Comparison of ENCODE assay signal across 8 mouse cellular contexts in genomic region chr4:139576251-139576880, GRCm38 (mm10). TPM values are rescaled to one million over a fixed set of nuclear protein-coding genes. Genes with fewer than 3 reads are reported as not detected.
DNase-seq lines count a peak whose midpoint lies in the region; ATAC-seq and TF ChIP-seq lines count a peak whose summit lies in the region.

No protein-coding gene starts in this region.

- H3K27ac ChIP-seq in forebrain, embryonic 16.5 days (ENCODE audit: low read length): no peak overlapping the region
- H3K27ac ChIP-seq in liver, embryonic 13.5 days: no peak overlapping the region

- ATAC-seq in cerebellum, adult (ENCODE audit: insufficient number of reproducible peaks, low FRiP score, low TSS enrichment): no peak
- no peak for ATAC-seq in forebrain, embryonic 16.5 days
- ATAC-seq in liver, embryonic 13.5 days (ENCODE audit: low read depth): no peak
- ATAC-seq in megakaryocyte-erythroid progenitor cell, adult 5-6 weeks (replicated peaks; ENCODE audit: low FRiP score, low TSS enrichment, poor library complexity, severe bottlenecking): no peak

- H3K79me2 ChIP-seq in C2C12 (ENCODE audit: control insufficient read depth, insufficient read depth): peaks cover 69% of the 10 kb centered on the region

- WGBS in forebrain, embryonic 16.5 days: 57% methylated on average over 14 of the region's 14 CpGs
- WGBS in liver, embryonic 13.5 days (ENCODE audit: insufficient replicate concordance): 58% methylated on average over 14 of the region's 14 CpGs

- H3K9ac ChIP-seq in forebrain, embryonic 16.5 days (replicated peaks; ENCODE audit: low read depth, low read length): no peak overlapping the region; the same call in 1 of the 2 replicates
- peak overlapping the region; percentile 9; the same call in 1 of the 2 replicates for H3K9ac ChIP-seq in liver, embryonic 13.5 days

- peak overlapping the region; percentile 78 for H3K4me3 ChIP-seq in C2C12 (ENCODE audit: insufficient read depth, poor library complexity, severe bottlenecking)
- peak overlapping the region; percentile 64 for H3K4me3 ChIP-seq in forebrain, embryonic 16.5 days (replicated peaks; ENCODE audit: low read length)
- H3K4me3 ChIP-seq in liver, embryonic 13.5 days (replicated peaks): peak overlapping the region; percentile 68

- peak; percentile 40 for DNase-seq in cerebellum, adult 11 months
- DNase-seq in liver, embryonic 13.5 days: no peak
- DNase-seq in right cerebral cortex, postnatal 25 days: no peak
- no peak for DNase-seq in ovary, postnatal 36 days (ENCODE audit: low spot score)

- H3K9me3 ChIP-seq in forebrain, embryonic 16.5 days (ENCODE audit: control insufficient read depth, low read length): no peaks in the 10 kb centered on the region
- H3K9me3 ChIP-seq in liver, embryonic 13.5 days (replicated peaks): no peaks in the 10 kb centered on the region

- peaks cover 23% of the 10 kb centered on the region for H3K4me1 ChIP-seq in forebrain, embryonic 16.5 days (replicated peaks; ENCODE audit: control insufficient read depth, insufficient read depth, low read length)
- H3K4me1 ChIP-seq in liver, embryonic 13.5 days (replicated peaks): peaks cover 74% of the 10 kb centered on the region

- H3K79me3 ChIP-seq in C2C12 (ENCODE audit: low read depth): peaks cover 57% of the 10 kb centered on the region

- H3K27me3 ChIP-seq in C2C12 (ENCODE audit: control insufficient read depth, insufficient read depth, insufficient read length): no peaks in the 10 kb centered on the region
- H3K27me3 ChIP-seq in forebrain, embryonic 16.5 days (replicated peaks; ENCODE audit: control insufficient read depth, insufficient read depth, low read length): no peaks in the 10 kb centered on the region
- H3K27me3 ChIP-seq in liver, embryonic 13.5 days: peaks cover 90% of the 10 kb centered on the region

- peak overlapping the region; percentile 69 for H3ac ChIP-seq in C2C12 (ENCODE audit: control insufficient read depth, insufficient read length, low read depth)

- peaks cover 8% of the 10 kb centered on the region for H3K36me3 ChIP-seq in C2C12 (ENCODE audit: control insufficient read depth, insufficient read depth)
- H3K36me3 ChIP-seq in forebrain, embryonic 16.5 days (ENCODE audit: control insufficient read depth, insufficient read depth): no peaks in the 10 kb centered on the region
- no peaks in the 10 kb centered on the region for H3K36me3 ChIP-seq in liver, embryonic 13.5 days

- H3K4me2 ChIP-seq in forebrain, embryonic 16.5 days (ENCODE audit: low read length): peak overlapping the region; percentile 91
- H3K4me2 ChIP-seq in liver, embryonic 13.5 days: peak overlapping the region; percentile 87

- no peak for TF ChIP-seq CTCF in C2C12 (IDR thresholded peaks at IDR 0.05; ENCODE audit: control insufficient read depth, insufficient read depth, insufficient read length)

TF ChIP-seq in C2C12, 6 proteins besides CTCF, POLR2A, EP300 and RAD21:
- TF ChIP-seq MYOG (IDR thresholded peaks at IDR 0.05; ENCODE audit: control insufficient read depth, extremely low read depth, insufficient read length): no peak
- TF ChIP-seq FOSL1 (IDR thresholded peaks at IDR 0.05; ENCODE audit: insufficient read depth, low read length, poor library complexity, severe bottlenecking): no peak
- TF ChIP-seq USF1 (IDR thresholded peaks at IDR 0.05; ENCODE audit: low read depth): no peak
- TF ChIP-seq MYOD1 (IDR thresholded peaks at IDR 0.05; ENCODE audit: control insufficient read depth, insufficient read length, low read depth): no peak
- no peak for TF ChIP-seq MAX (IDR thresholded peaks at IDR 0.05)
- TF ChIP-seq CEBPB (IDR thresholded peaks at IDR 0.05; ENCODE audit: low read depth): no peak

RNA-seq across cellular contexts. Expression of gene Gm21969, which starts 26.6 kb away (rescaled TPM):
- polyA plus RNA-seq in C2C12 (2012; fragmentation: generic; extraction: Trizol): 0.01 TPM
- not detected in 2 replicates for polyA plus RNA-seq in forebrain, embryonic 16.5 days (2015; fragmentation: Nextera tagmentation; extraction: Ambion mirVana)
- polyA plus RNA-seq in liver, embryonic 13.5 days (2015; fragmentation: Nextera tagmentation; extraction: Ambion mirVana): not detected in 2 replicates
- not detected in 2 replicates for total RNA-seq in megakaryocyte-erythroid progenitor cell, adult 5-6 weeks (2014; fragmentation: Nextera tagmentation)
- not detected in 2 replicates for total RNA-seq in megakaryocyte-erythroid progenitor cell, adult 5-6 weeks (2017)

RNA-seq across cellular contexts. Expression of gene Iffo2, which starts 46.0 kb away (rescaled TPM):
- 20.0 TPM for polyA plus RNA-seq in C2C12 (2012; fragmentation: generic; extraction: Trizol)
- polyA plus RNA-seq in forebrain, embryonic 16.5 days (2015; fragmentation: Nextera tagmentation; extraction: Ambion mirVana): 4.6 and 4.8 TPM in 2 replicates
- 1.0 and 1.1 TPM in 2 replicates for polyA plus RNA-seq in liver, embryonic 13.5 days (2015; fragmentation: Nextera tagmentation; extraction: Ambion mirVana)
- 0.35 and 0.37 TPM in 2 replicates for total RNA-seq in megakaryocyte-erythroid progenitor cell, adult 5-6 weeks (2014; fragmentation: Nextera tagmentation)
- 0.23 and 0.34 TPM in 2 replicates for total RNA-seq in megakaryocyte-erythroid progenitor cell, adult 5-6 weeks (2017)

RNA-seq across cellular contexts. Expression of gene Aldh4a1, which starts 46.3 kb away (rescaled TPM):
- polyA plus RNA-seq in C2C12 (2012; fragmentation: generic; extraction: Trizol): 6.7 TPM
- polyA plus RNA-seq in forebrain, embryonic 16.5 days (2015; fragmentation: Nextera tagmentation; extraction: Ambion mirVana): 30.2 and 31.1 TPM in 2 replicates
- polyA plus RNA-seq in liver, embryonic 13.5 days (2015; fragmentation: Nextera tagmentation; extraction: Ambion mirVana): 50.2 and 57.3 TPM in 2 replicates
- total RNA-seq in megakaryocyte-erythroid progenitor cell, adult 5-6 weeks (2014; fragmentation: Nextera tagmentation): 8.0 and 13.2 TPM in 2 replicates
- 9.9 and 13.3 TPM in 2 replicates for total RNA-seq in megakaryocyte-erythroid progenitor cell, adult 5-6 weeks (2017)
